Mouse (Mus musculus): ENCODE results near the gene Slc27a2. TPM values are rescaled to one million over a fixed set of nuclear protein-coding genes. Genes with fewer than 3 reads are reported as not detected.
"Not testable (repeated sequence)": the region's sequence is repeated elsewhere in the genome, so short reads cannot be mapped to it uniquely, and the experiment has no call there.

Slc27a2 gene
- polyA plus RNA-seq, 1 experiment: 9.4 TPM

DNA sequence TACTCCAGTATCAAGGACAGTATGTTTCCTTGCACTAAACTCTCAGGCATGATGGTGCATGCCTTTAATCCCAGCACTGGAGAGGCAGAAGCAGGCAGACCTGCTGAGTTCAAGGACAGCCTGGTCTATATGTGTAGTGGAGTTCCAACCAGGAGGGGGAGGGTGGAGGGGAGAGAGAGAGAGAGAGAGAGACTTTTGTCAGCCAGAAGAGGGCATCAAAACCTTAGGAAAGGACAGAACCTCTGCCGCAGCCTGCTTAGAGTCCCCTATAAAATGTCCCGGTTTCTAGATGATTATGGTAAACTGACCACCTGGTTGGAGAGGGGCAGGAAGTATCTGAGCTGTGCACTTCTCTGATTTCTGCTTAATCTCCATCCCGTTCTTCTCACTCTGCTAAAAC is 46.8 kb downstream of the Slc27a2 start:
- DNase-seq: no peak
- H3K4me3 ChIP-seq (replicated peaks; ENCODE audit: insufficient read depth, low read depth, low read length): no peak overlapping the region
- WGBS: 13% methylated on average over 3 of the region's 3 CpGs

DNA sequence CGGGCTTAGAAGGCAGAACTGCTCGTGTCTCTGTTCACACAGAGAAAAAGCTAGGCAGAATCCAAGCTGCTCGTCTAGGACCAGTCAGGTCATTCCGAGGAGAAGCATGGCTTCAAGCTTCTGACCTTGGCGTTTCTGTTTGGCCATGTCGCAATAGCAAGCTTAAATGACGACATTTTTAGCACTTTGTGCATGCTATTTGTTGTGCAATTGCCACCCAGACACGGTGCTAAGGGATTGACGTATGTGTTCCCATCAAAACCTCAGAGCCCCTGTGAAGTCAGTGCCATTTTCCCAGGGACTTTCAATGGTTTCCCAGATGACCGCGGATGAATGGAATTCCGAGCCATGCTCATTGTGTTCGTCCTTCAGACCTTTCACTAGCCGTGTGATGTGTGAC is 48.3 kb downstream of the Slc27a2 start:
- no peak overlapping the region for H3K4me3 ChIP-seq (replicated peaks; ENCODE audit: insufficient read depth, low read depth, low read length)
- H3K4me1 ChIP-seq (ENCODE audit: control insufficient read depth, insufficient read depth, low read length): no peaks in the 10 kb centered on the region
- no peaks in the 10 kb centered on the region for H3K27me3 ChIP-seq (ENCODE audit: control insufficient read depth, insufficient read depth, low read length)
- H3K27ac ChIP-seq (ENCODE audit: insufficient read depth, low read length): no peak overlapping the region
- no peak for DNase-seq
- TF ChIP-seq POLR2A (IDR thresholded peaks at IDR 0.05; ENCODE audit: borderline replicate concordance, insufficient read depth, low read length) (no peak), CTCF (IDR thresholded peaks at IDR 0.05; ENCODE audit: borderline replicate concordance, insufficient read depth, low read depth, low read length) (no peak)
- WGBS: 70% methylated on average over 14 of the region's 14 CpGs

More for the DNA sequence above, 46.8 kb downstream of the Slc27a2 start:
- Histone ChIP-seq H3K27ac (ENCODE audit: insufficient read depth, low read length) (no peak overlapping the region), H3K4me1 (ENCODE audit: control insufficient read depth, insufficient read depth, low read length) (no peaks in the 10 kb centered on the region), H3K27me3 (ENCODE audit: control insufficient read depth, insufficient read depth, low read length) (no peaks in the 10 kb centered on the region)
- TF ChIP-seq POLR2A (IDR thresholded peaks at IDR 0.05; ENCODE audit: borderline replicate concordance, insufficient read depth, low read length) (no peak), CTCF (IDR thresholded peaks at IDR 0.05; ENCODE audit: borderline replicate concordance, insufficient read depth, low read depth, low read length) (peak; percentile 51; the same call in 1 of the 2 replicates)

DNA sequence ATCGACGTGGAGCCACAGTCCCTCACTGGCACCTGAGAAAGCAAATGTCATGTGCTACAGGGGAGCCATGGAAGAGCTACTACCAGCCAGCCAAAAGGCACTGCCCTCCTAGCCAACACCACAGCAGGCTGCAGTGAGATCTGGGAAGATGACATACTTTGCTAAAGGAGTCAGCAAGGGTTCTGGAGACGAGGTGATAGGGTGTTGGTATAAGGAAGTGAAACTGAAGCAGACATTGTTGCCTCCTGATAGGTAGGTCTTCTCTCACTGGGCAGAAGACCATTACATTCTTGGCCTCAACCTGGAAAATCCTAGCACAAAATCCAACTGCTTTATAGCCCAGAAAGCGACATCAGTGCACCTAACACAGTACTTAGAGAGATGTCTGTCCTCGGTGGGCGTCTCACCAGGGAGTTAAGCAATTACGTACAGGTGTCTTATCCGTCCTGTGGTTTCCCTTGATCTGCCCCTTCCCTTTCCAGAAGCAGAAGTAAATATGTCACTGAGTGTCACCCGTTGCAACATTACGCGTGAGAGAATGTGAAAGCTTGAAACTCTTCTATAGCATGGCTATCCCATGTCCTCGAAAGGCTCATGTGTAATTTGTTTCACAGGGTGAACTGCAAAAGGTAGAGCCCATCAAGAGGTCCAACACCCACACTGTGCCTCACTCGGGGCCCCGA is 49.9 kb downstream of the Slc27a2 start:
- TF ChIP-seq CTCF (IDR thresholded peaks at IDR 0.05; ENCODE audit: borderline replicate concordance, insufficient read depth, low read depth, low read length): no peak
- TF ChIP-seq POLR2A (IDR thresholded peaks at IDR 0.05; ENCODE audit: borderline replicate concordance, insufficient read depth, low read length): no peak
- no peak for DNase-seq
- Histone ChIP-seq H3K27ac (ENCODE audit: insufficient read depth, low read length) (no peak overlapping the region), H3K4me3 (replicated peaks; ENCODE audit: insufficient read depth, low read depth, low read length) (no peak overlapping the region), H3K27me3 (ENCODE audit: control insufficient read depth, insufficient read depth, low read length) (no peaks in the 10 kb centered on the region), H3K4me1 (ENCODE audit: control insufficient read depth, insufficient read depth, low read length) (no peaks in the 10 kb centered on the region)
- WGBS: 76% methylated on average over 14 of the region's 14 CpGs

DNA sequence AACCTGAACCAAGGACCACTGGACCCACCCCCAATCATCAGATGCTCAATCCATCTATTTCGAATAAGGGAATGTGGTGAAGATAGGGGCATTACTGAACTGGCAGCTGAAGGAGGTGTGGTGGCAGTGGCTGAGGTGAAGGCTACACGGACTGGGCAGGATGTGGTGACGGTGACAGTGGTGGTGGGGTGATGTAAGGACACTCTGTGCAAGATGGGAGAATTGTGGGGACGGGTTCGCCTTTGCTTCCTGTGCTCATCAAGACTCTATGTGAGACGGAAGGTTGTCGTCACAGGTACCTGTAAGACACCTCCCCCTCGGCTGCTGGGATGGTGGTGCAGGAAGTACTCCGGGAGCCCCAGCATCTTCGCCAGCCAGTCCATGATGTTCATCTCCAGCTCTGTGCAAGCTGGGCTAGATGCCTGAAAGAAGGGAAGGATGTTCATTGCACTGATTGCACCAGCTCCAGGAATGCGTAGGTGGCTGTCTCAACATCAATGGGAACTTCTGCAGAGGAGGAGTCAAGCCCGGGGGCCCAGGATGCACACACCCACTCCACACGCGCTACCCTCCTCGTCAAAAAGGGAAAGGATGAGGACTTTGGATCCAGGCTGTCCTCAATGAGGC is 54.0 kb downstream of the Slc27a2 start:
- WGBS: 83% methylated on average over 15 of the region's 15 CpGs
- no peaks in the 10 kb centered on the region for H3K4me1 ChIP-seq (ENCODE audit: control insufficient read depth, insufficient read depth, low read length)
- H3K27ac ChIP-seq (ENCODE audit: insufficient read depth, low read length): no peak overlapping the region
- DNase-seq: no peak
- no peak overlapping the region for H3K4me3 ChIP-seq (replicated peaks; ENCODE audit: insufficient read depth, low read depth, low read length)
- no peaks in the 10 kb centered on the region for H3K27me3 ChIP-seq (ENCODE audit: control insufficient read depth, insufficient read depth, low read length)
- TF ChIP-seq POLR2A (IDR thresholded peaks at IDR 0.05; ENCODE audit: borderline replicate concordance, insufficient read depth, low read length): no peak
- no peak for TF ChIP-seq CTCF (IDR thresholded peaks at IDR 0.05; ENCODE audit: borderline replicate concordance, insufficient read depth, low read depth, low read length)

DNA sequence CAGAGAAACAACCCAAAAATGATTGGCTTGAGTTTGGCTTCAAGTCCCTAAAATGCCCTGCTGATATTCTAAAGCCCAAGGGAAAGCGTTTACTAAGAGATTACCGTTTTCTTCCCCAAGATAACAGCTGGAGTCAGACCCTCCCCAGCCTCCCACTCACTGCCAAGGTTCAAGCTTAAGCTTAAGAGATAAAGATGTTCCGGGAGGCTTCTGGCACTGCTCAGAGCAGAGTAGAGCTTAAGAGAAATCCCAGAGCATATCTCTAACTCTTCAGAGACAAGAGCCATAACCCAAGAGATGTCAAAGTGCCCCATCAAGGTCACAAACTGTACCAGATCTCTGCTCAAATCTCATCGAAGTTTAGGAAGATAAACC is 54.5 kb downstream of the Slc27a2 start:
- DNase-seq: no peak
- Histone ChIP-seq H3K27ac (ENCODE audit: insufficient read depth, low read length) (no peak overlapping the region), H3K4me3 (replicated peaks; ENCODE audit: insufficient read depth, low read depth, low read length) (no peak overlapping the region), H3K4me1 (ENCODE audit: control insufficient read depth, insufficient read depth, low read length) (no peaks in the 10 kb centered on the region), H3K27me3 (ENCODE audit: control insufficient read depth, insufficient read depth, low read length) (no peaks in the 10 kb centered on the region)
- TF ChIP-seq POLR2A (IDR thresholded peaks at IDR 0.05; ENCODE audit: borderline replicate concordance, insufficient read depth, low read length) (no peak), CTCF (IDR thresholded peaks at IDR 0.05; ENCODE audit: borderline replicate concordance, insufficient read depth, low read depth, low read length) (no peak)
- 54% methylated on average over 4 of the region's 4 CpGs for WGBS

DNA sequence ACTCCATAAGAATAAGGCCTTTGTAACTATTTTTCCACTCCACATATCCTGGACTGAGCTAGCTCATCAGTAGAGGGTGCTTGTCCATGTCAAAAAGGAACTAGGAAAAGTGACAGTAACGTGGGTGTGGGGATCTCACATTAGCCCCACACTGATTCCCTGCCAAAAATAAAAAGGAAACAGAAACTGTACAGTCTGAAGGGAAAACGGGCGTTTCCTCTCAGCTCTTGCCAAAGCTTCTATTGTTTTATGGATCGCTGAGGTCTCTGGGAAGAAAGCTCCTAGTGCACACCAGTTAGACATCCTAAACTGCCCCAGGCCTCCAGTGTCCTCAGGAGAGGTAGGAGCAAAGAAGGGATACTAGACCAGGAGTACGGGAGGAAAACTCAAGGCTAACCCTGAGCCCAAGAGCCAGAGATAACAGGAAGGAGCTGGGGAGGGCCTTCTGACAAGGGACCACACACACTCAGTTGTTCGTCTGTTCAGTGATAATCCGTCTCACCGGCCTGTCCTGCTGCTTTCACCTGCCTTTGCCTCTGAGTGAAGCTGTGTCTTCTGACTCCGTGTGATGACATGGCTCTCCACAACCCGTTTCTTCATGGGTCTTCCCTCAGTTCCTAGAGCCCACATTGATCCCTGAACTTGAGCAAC is 55.5 kb downstream of the Slc27a2 start:
- WGBS: 51% methylated on average over 10 of the region's 10 CpGs
- TF ChIP-seq CTCF (IDR thresholded peaks at IDR 0.05; ENCODE audit: borderline replicate concordance, insufficient read depth, low read depth, low read length) (no peak), POLR2A (IDR thresholded peaks at IDR 0.05; ENCODE audit: borderline replicate concordance, insufficient read depth, low read length) (no peak)
- DNase-seq: no peak
- Histone ChIP-seq H3K27me3 (ENCODE audit: control insufficient read depth, insufficient read depth, low read length) (no peaks in the 10 kb centered on the region), H3K4me3 (replicated peaks; ENCODE audit: insufficient read depth, low read depth, low read length) (no peak overlapping the region), H3K4me1 (ENCODE audit: control insufficient read depth, insufficient read depth, low read length) (no peaks in the 10 kb centered on the region), H3K27ac (ENCODE audit: insufficient read depth, low read length) (no peak overlapping the region)

DNA sequence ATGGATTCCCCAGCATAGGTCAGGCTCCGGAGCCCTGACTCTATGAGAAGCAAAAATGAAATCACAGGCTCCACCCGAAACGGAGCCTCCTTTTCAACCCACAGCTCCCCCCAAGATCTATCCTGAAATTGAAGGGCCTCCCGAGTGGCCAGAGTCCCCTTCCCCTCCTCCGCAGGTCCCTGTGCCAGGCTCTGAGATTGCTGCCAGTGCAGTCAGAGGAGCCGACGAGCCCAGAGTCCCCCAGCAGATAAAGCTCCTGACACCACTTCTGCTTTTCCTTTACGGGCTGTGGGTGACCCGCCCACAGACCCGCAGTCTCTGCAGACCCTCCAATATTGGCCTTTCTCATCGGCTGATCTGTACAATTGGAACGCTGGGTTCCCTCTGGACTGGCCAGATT is 57.4 kb downstream of the Slc27a2 start:
- H3K27ac ChIP-seq (ENCODE audit: insufficient read depth, low read length); H3K4me3 ChIP-seq (replicated peaks; ENCODE audit: insufficient read depth, low read depth, low read length); H3K4me1 ChIP-seq (ENCODE audit: control insufficient read depth, insufficient read depth, low read length); H3K27me3 ChIP-seq (ENCODE audit: control insufficient read depth, insufficient read depth, low read length); DNase-seq: not testable (repeated sequence)
- 65% methylated on average over 12 of the region's 12 CpGs for WGBS

DNA sequence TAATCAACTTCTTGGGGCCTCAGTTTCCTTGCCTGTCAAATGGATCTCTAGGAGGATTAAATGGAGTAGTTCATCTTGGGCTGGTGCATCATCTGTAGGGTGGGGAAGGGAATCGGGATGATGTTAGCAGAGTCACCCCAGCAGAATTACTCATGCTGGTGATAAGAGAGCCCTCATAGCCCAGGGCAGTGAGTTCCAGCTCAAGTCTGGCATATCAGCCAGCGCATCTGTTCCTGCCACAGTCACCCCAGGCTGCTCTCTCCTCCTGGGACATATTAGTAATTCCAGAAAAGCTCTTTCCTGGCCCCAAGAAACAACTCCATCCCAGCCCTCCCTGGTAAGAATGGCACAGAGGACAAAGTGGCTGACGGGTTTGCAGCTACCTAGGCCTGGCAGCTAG is 63.1 kb downstream of the Slc27a2 start:
- H3K27ac ChIP-seq (ENCODE audit: insufficient read depth, low read length): no peak overlapping the region
- 79% methylated on average over 3 of the region's 3 CpGs for WGBS
- H3K27me3 ChIP-seq (ENCODE audit: control insufficient read depth, insufficient read depth, low read length): no peaks in the 10 kb centered on the region
- no peak overlapping the region for H3K4me3 ChIP-seq (replicated peaks; ENCODE audit: insufficient read depth, low read depth, low read length)
- DNase-seq: peak in 1 of 2 experiments; percentile 32
- no peak for TF ChIP-seq POLR2A (IDR thresholded peaks at IDR 0.05; ENCODE audit: borderline replicate concordance, insufficient read depth, low read length)
- no peak for TF ChIP-seq CTCF (IDR thresholded peaks at IDR 0.05; ENCODE audit: borderline replicate concordance, insufficient read depth, low read depth, low read length)
- no peaks in the 10 kb centered on the region for H3K4me1 ChIP-seq (ENCODE audit: control insufficient read depth, insufficient read depth, low read length)
